Mouse (Mus musculus): Measurements from ENCODE around the gene Prrc2b. TPM values are rescaled to one million over a fixed set of nuclear protein-coding genes. Genes with fewer than 3 reads are reported as not detected.

Prrc2b gene
- polyA plus RNA-seq, 1 experiment from 2014 or later, result 73.1 TPM

DNA sequence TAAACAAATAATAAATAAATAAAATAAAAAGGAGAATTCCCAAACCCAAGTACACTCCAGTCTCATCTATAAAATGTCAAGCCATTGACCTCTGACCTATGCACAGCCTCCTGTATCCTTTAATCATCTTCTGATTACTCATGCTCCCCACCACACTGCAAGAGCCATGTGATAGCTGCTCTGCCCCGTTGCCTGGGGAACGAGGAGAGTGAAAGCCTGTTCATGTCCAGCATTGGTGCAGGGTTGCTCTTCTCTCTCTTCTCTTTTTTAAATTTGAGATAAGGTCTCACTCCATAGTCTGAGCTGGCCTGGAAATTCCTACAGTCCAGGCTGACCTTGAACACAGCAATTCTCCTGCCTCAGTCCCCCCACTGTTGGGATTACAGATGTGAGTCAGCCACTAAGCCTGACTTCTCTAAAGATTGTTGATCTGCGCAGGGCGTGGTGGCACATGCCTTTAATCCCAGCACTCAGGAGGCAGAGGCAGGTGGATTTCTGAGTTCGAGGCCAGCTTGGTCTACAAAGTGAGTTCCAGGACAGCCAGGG lies 4.2 kb upstream of the Prrc2b start:
- WGBS, result 80% methylated on average over 5 of the region's 5 CpGs

DNA sequence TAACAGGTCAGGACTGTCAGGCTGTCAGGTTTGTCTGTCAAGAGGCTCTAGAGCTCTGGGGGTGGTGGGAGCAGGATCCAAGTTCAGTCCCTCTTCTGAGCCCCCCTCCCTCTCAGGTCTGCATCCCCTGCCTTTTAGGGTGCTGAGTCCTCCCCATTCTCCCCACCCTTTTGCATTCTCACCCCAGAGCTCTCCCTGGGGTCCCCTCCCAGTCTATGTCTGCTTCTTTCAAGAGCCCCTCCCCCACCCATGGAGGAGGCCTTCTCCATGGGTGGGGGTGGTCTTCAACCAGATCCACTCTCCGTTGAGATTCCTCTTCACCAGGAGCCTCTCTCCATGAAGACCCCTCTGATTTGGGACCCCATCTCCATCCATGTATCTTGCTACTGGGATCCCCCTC lies 747 bp upstream of the Prrc2b start:
- Histone ChIP-seq H3K4me1 (ENCODE audit: control insufficient read depth, insufficient read depth, low read length) (peaks cover 35% of the 10 kb centered on the region), H3K27me3 (ENCODE audit: control insufficient read depth, insufficient read depth, low read length) (no peaks in the 10 kb centered on the region), H3K9me3 (ENCODE audit: control insufficient read depth, low read length) (no peaks in the 10 kb centered on the region), H3K4me3 (ENCODE audit: low read length) (peak overlapping the region; percentile 87), H3K27ac (ENCODE audit: low read depth, low read length) (peak overlapping the region; percentile 97), H3K4me2 (replicated peaks; ENCODE audit: low read depth, low read length) (peak overlapping the region; percentile 64), H3K9ac (ENCODE audit: low read depth, low read length) (peak overlapping the region; percentile 99; the same call in 1 of the 2 replicates), H3K36me3 (ENCODE audit: control insufficient read depth, insufficient read depth, low read length) (no peaks in the 10 kb centered on the region)
- WGBS, result 21% methylated on average over 1 of the region's 1 CpGs
- no peak for ATAC-seq (ENCODE audit: low FRiP score, low TSS enrichment)

More for the DNA sequence above, 4.2 kb upstream of the Prrc2b start:
- no peak overlapping the region for H3K9ac ChIP-seq (ENCODE audit: low read depth, low read length)
- H3K9me3 ChIP-seq (ENCODE audit: control insufficient read depth, low read length), result no peaks in the 10 kb centered on the region
- no peaks in the 10 kb centered on the region for H3K27me3 ChIP-seq (ENCODE audit: control insufficient read depth, insufficient read depth, low read length)
- H3K27ac ChIP-seq (ENCODE audit: low read depth, low read length), result no peak overlapping the region
- H3K4me1 ChIP-seq (ENCODE audit: control insufficient read depth, insufficient read depth, low read length), result 0 out of 2 replicates have a peak, but pooled peaks cover 4% of the 10 kb centered on the region
- H3K4me2 ChIP-seq (replicated peaks; ENCODE audit: low read depth, low read length), result no peak overlapping the region
- no peak overlapping the region for H3K4me3 ChIP-seq (ENCODE audit: low read length)
- no peaks in the 10 kb centered on the region for H3K36me3 ChIP-seq (ENCODE audit: control insufficient read depth, insufficient read depth, low read length)
- no peak for ATAC-seq (ENCODE audit: low FRiP score, low TSS enrichment)

DNA sequence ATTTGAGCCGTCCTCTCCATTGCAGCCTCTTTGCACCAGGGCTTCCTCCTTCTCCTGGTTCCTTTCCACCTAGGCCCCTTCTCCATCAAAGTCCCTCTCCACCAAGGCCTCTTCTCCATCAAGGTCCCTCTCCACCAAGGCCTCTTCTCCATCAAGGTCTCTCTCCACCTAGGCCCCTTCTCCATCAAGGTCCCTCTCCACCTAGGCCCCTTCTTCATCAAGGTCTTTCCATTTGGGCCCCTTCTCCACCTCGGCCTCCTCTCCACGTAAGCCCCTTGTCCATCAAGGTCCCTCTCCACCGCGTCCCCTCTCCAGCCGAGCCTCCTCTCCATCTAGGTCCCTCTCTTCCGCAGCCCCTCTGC lies 339 bp upstream of the Prrc2b start:
- Histone ChIP-seq H3K27ac (ENCODE audit: low read depth, low read length) (peak overlapping the region; percentile 97), H3K4me2 (replicated peaks; ENCODE audit: low read depth, low read length) (peak overlapping the region; percentile 64), H3K9me3 (ENCODE audit: control insufficient read depth, low read length) (no peaks in the 10 kb centered on the region), H3K36me3 (ENCODE audit: control insufficient read depth, insufficient read depth, low read length) (no peaks in the 10 kb centered on the region), H3K27me3 (ENCODE audit: control insufficient read depth, insufficient read depth, low read length) (no peaks in the 10 kb centered on the region), H3K9ac (ENCODE audit: low read depth, low read length) (peak overlapping the region; percentile 99), H3K4me1 (ENCODE audit: control insufficient read depth, insufficient read depth, low read length) (peaks cover 36% of the 10 kb centered on the region), H3K4me3 (ENCODE audit: low read length) (peak overlapping the region; percentile 87)
- 6% methylated on average over 7 of the region's 7 CpGs for WGBS
- no peak; the same call in 1 of the 2 replicates for ATAC-seq (ENCODE audit: low FRiP score, low TSS enrichment)

DNA sequence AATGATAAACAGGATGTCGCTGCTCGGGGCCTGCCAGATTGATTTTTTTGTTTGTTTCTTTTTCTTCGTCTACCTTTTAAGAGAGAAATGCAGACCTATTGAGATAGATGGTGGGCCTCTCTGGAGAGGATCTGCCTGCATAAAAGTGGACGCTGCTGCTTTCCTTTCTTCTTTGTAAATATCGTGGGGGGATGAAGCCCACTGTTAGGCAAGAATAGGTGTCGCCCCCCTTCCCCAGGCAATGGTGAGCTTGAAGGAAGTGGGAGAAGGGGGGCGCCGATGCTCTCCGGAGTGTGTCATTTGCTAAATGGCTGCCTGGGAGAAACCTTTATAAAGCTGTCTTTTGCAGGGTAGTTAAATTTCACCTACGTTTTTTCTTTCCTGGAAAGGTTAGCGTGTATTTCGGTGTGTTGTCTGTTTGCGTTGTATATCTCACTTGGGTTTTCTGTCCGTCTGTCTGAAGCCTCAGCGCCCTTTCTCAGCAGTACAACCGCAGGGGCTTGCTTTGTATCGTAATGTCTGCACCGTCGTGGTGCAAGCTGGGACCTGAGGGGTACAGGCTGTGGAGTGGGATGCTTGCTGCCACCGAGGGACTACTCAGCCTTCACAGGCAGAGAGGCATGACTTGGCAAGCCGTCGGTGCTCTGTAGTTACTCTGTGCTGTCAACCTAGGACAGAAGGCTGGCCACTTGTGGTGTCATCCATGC lies 931 bp downstream of the Prrc2b start:
- no peaks in the 10 kb centered on the region for H3K27me3 ChIP-seq (ENCODE audit: control insufficient read depth, insufficient read depth, low read length)
- H3K4me3 ChIP-seq (ENCODE audit: low read length), result peak overlapping the region; percentile 87
- no peak for ATAC-seq (ENCODE audit: low FRiP score, low TSS enrichment)
- WGBS, result 0% methylated on average over 22 of the region's 22 CpGs
- H3K4me1 ChIP-seq (ENCODE audit: control insufficient read depth, insufficient read depth, low read length), result peaks cover 44% of the 10 kb centered on the region
- peak overlapping the region; percentile 99 for H3K9ac ChIP-seq (ENCODE audit: low read depth, low read length)
- H3K27ac ChIP-seq (ENCODE audit: low read depth, low read length), result peak overlapping the region; percentile 97
- H3K4me2 ChIP-seq (replicated peaks; ENCODE audit: low read depth, low read length), result peak overlapping the region; percentile 64
- H3K9me3 ChIP-seq (ENCODE audit: control insufficient read depth, low read length), result no peaks in the 10 kb centered on the region
- H3K36me3 ChIP-seq (ENCODE audit: control insufficient read depth, insufficient read depth, low read length), result no peaks in the 10 kb centered on the region

DNA sequence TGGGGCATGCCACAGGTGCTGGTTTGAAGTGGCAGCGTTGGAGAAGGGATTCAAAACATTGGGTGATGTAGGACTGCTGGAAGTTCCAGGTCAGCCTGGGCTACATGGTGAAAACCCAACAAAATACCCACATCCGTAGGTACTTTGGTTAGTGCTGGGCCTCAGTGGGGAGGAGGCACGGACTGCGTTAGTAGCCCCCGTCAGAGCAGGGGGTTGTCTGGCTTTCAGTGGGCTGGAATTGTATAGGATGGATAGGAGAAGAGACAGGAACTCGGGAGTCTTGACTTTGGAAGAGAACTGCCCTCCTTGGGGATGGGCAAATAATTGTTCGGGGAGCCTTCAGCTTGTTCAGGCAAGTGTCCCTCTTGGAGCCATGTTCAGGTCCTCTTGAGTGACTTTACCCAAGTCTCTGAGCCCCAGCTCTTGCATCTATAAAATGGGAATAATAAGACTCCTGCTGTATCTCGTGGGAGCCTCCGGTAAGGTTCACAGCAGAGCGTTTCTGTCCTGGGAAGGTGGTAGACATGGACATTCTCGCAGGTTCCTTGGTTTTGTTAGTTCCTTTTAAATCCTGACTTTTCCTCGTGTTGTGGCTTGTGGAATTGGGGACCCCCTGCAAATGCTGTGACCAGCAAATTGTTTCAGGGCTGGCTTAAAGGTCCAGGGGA lies 1.6 kb downstream of the Prrc2b start:
- H3K36me3 ChIP-seq (ENCODE audit: control insufficient read depth, insufficient read depth, low read length), result no peaks in the 10 kb centered on the region
- H3K4me3 ChIP-seq (ENCODE audit: low read length), result peak overlapping the region; percentile 87
- H3K4me2 ChIP-seq (replicated peaks; ENCODE audit: low read depth, low read length), result peak overlapping the region; percentile 64
- no peaks in the 10 kb centered on the region for H3K9me3 ChIP-seq (ENCODE audit: control insufficient read depth, low read length)
- peaks cover 51% of the 10 kb centered on the region for H3K4me1 ChIP-seq (ENCODE audit: control insufficient read depth, insufficient read depth, low read length)
- H3K9ac ChIP-seq (ENCODE audit: low read depth, low read length), result peak overlapping the region; percentile 99
- WGBS, result 14% methylated on average over 12 of the region's 12 CpGs
- H3K27ac ChIP-seq (ENCODE audit: low read depth, low read length), result peak overlapping the region; percentile 97; the same call in 1 of the 2 replicates
- no peaks in the 10 kb centered on the region for H3K27me3 ChIP-seq (ENCODE audit: control insufficient read depth, insufficient read depth, low read length)
- ATAC-seq (ENCODE audit: low FRiP score, low TSS enrichment), result no peak

DNA sequence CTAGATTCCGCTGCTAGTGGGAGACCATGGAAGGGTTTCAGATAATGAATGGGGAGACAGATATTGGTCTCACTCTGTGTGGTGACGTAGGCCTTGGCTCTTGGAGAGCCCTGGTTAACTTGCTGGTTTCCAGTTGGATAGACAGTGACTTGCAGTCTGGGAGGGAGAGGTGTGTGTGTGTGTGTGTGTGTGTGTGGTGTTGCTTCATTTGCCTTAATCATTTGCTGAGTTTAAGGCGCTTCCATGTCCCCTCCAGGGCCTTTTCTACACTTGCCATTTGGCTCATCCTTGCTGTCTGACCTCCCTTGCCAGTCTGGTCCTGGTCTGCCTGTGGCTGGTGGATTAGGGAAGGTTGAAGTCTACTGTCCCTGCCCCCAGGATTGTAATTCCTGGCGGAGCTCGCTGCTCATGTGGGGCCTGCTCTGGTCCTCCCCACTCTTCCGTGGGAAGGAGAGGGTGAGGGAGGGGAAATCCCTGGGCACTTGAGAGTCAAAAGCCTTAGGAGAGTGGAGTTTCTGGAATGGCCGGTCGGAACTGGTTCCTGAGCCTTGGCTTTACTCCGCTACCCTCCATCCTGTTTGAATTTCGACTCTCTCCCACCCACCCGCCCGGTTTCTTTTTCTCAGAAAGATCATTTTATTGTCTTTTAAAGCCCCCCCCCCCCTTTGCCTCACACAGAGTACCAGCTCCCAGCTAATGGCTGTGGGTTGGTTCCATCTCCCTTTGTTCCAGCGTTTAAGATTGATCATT lies 2.3 kb downstream of the Prrc2b start:
- H3K9ac ChIP-seq (ENCODE audit: low read depth, low read length), result peak overlapping the region; percentile 99
- H3K4me1 ChIP-seq (ENCODE audit: control insufficient read depth, insufficient read depth, low read length), result peaks cover 52% of the 10 kb centered on the region
- peak overlapping the region; percentile 64 for H3K4me2 ChIP-seq (replicated peaks; ENCODE audit: low read depth, low read length)
- 0 out of 2 replicates have a peak, but pooled peaks have one; percentile 8 for ATAC-seq (ENCODE audit: low FRiP score, low TSS enrichment)
- H3K27ac ChIP-seq (ENCODE audit: low read depth, low read length), result peak overlapping the region; percentile 97; the same call in 1 of the 2 replicates
- H3K4me3 ChIP-seq (ENCODE audit: low read length), result peak overlapping the region; percentile 87
- WGBS, result 6% methylated on average over 13 of the region's 13 CpGs
- no peaks in the 10 kb centered on the region for H3K36me3 ChIP-seq (ENCODE audit: control insufficient read depth, insufficient read depth, low read length)
- no peaks in the 10 kb centered on the region for H3K27me3 ChIP-seq (ENCODE audit: control insufficient read depth, insufficient read depth, low read length)
- H3K9me3 ChIP-seq (ENCODE audit: control insufficient read depth, low read length), result no peaks in the 10 kb centered on the region

DNA sequence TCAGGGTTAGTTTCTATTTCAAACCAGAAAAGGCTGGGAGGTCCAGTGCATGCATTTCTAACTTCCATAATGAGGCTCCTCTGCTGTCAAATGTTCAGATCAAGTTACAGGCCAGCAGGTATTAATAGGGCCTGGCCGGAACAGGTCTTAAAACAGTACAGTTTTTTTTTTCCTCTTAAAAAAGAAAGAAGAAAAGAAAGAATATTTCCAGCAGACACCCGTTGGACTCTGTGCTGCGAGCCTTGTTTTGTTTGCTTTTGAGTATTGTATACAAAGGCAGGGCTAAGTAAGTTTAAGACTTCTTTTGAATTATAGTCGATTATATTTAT lies 2.9 kb downstream of the Prrc2b start:
- Histone ChIP-seq H3K9me3 (ENCODE audit: control insufficient read depth, low read length) (no peaks in the 10 kb centered on the region), H3K27me3 (ENCODE audit: control insufficient read depth, insufficient read depth, low read length) (no peaks in the 10 kb centered on the region), H3K9ac (ENCODE audit: low read depth, low read length) (peak overlapping the region; percentile 99), H3K4me1 (ENCODE audit: control insufficient read depth, insufficient read depth, low read length) (peaks cover 55% of the 10 kb centered on the region), H3K4me2 (replicated peaks; ENCODE audit: low read depth, low read length) (peak overlapping the region; percentile 64), H3K27ac (ENCODE audit: low read depth, low read length) (peak overlapping the region; percentile 97; the same call in 1 of the 2 replicates), H3K4me3 (ENCODE audit: low read length) (peak overlapping the region; percentile 87; the same call in 1 of the 2 replicates), H3K36me3 (ENCODE audit: control insufficient read depth, insufficient read depth, low read length) (no peaks in the 10 kb centered on the region)
- WGBS, result 10% methylated on average over 4 of the region's 4 CpGs
- no peak for ATAC-seq (ENCODE audit: low FRiP score, low TSS enrichment)

DNA sequence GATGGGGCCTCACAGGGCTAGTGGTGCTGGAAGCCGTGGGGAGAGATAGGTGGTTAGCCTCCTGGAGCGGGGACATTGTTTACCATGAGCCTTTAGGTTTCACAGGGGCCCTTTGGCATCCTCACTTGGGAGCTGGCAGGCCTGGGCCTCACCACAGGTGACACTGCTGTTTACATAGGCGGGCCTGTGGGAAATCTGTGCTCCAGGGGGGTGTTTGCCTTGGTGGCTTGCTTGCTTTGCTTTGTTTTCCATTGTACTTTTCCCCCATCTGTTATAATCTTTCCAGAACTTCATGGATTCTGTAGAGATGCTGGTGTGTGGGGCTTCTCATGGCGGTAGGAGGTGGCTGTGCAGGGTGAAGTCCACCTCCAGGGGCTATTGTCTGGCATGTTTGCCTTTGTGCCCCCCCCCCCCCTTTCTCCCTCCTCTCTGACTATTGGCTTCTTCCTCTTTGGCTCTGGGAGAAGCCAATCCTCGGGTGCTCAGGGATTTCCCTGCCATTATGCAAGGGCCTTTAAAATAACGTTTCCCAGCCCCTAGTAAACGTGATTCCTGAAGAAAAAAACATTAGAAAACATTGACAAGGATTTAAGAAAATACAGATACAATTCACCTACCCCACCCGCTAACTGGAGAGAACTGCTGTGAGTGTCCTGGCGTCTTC lies 3.6 kb downstream of the Prrc2b start:
- Histone ChIP-seq H3K27ac (ENCODE audit: low read depth, low read length) (peak overlapping the region; percentile 44; the same call in 1 of the 2 replicates), H3K36me3 (ENCODE audit: control insufficient read depth, insufficient read depth, low read length) (no peaks in the 10 kb centered on the region), H3K4me1 (ENCODE audit: control insufficient read depth, insufficient read depth, low read length) (peaks cover 62% of the 10 kb centered on the region), H3K27me3 (ENCODE audit: control insufficient read depth, insufficient read depth, low read length) (no peaks in the 10 kb centered on the region), H3K9me3 (ENCODE audit: control insufficient read depth, low read length) (no peaks in the 10 kb centered on the region), H3K4me2 (replicated peaks; ENCODE audit: low read depth, low read length) (peak overlapping the region; percentile 64), H3K9ac (ENCODE audit: low read depth, low read length) (peak overlapping the region; percentile 47), H3K4me3 (ENCODE audit: low read length) (peak overlapping the region; percentile 87; the same call in 1 of the 2 replicates)
- ATAC-seq (ENCODE audit: low FRiP score, low TSS enrichment), result no peak
- WGBS, result 27% methylated on average over 9 of the region's 9 CpGs

All from kidney, embryonic 14.5 days (tissue).